Mouse (Mus musculus) thymus, adult 2 months (tissue): ENCODE results near the gene Zfpl1.

Source experiments
- CTCF ChIP-seq: fragments of 200-500 bp; IDR thresholded peaks from 2 replicates; pipeline ENCODE4 v1.5.1; 2012; ENCODE audit warnings: mild to moderate bottlenecking, control low read depth, low read length, moderate library complexity, borderline replicate concordance; ENCODE audit not compliant: control insufficient read depth, poor library complexity, insufficient read depth; ENCODE audit errors: extremely low read depth
- POLR2A ChIP-seq: fragments of 200-500 bp; IDR thresholded peaks from 2 replicates; pipeline ENCODE4 v1.6.1; 2012; ENCODE audit warnings: mild to moderate bottlenecking, low read length, control low read depth, moderate library complexity; ENCODE audit not compliant: control insufficient read depth, poor library complexity, insufficient read depth; ENCODE audit errors: extremely low read depth

DNA sequence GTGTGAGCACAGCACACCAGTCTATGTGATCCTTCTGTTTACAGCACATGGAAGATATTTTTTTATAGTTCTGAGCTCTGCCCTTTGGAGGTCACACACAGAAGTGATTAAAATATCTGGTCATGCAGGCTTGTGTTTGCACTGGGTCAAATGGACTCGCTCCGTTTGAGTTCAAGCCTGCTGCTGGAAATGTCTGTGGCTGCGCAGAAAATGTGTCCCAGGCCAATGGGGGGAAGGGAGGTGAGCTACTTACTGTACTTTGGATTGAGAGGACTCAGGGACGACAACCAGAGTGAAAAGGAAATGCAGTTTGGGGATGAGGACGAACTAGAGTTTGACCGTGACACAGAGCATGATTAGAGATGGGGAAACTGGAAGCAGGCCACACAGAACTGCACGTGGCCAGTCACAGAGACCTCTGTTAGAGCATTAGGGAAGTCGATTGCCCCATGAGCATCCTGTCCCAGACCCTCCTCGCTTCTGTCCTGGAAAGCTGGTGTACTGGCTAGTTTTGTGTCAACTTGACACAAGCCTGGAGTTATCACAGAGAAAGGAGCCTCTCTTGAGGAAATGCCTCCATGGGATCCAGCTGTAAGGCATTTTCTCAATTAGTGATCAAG, 48.7 kb downstream of the Zfpl1 start:
- TF ChIP-seq CTCF (no peak), POLR2A (no peak)
